Mouse (Mus musculus) lung, postnatal 36 days (tissue): Measurements from ENCODE around the gene Ftsj1.

ENCODE experiments used
- DNase-seq: peaks from one replicate; pipeline ENCODE4 v3.0.0; 2022; ENCODE audit warnings: mixed read lengths

Gene Ftsj1

DNA sequence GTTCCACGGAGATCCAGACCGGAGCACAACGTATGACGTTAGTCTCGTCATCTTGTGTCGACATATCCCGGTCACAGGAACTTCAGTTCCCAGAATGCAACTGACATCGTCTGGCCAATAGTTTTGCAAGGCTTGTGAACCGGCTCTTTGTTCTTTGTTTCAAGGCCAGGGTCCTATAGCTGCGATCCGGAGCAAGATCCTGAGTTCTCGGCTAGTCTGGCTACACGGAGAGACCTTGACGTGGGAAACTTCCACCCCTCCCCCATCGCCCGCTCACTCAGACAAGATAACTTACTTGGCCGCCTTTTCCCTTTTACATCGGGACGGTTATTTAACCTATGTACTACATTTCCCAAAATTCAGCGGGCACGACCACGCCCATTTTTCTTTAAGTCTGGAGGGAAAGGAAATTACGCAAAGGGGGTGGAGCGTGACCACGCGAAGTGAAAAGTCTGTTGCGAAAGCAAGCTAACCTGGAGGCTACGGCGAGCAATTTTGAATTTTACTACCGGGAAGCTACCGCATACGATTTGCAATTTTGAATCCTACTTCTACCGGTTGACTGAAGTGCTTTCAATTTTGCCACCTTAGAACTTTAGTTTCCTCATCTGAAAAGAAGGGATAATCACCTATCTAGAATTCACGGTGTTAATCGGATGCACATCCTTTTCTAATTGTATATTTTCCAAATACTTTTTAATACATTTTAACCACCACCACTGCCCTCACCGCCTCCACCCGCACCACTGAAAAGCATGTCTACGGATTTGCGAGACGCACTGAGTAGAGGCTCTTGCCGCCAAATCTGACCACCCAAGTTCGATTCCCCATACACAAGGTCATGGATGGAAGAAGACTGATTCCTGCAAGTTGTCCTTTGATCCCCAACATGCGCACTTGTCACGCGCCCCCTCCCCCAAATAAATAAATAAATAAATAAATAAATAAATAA, at the start of gene Ftsj1:
Ftsj1 (minus strand) TSS at position 73 of the 952 bp plus-strand sequence.
- DNase-seq: peak; percentile 94

DNA sequence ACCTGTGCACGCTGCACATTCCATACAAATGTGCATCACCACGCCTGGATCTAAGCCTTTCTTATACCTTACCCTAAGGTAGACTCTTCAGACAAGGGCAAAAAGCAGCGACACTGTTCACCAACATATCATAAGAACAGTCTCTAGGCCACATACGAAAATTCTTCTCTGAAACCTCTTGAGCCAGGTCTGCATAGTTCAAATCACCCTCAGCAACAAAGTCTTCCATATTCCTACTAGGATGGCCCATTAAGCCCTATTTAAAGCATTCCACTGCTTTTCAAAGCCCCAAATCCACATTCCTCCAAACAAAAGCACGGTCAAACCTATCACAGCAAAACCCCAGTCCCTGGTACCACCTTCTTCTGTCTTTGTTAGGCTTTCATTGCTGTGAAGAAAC, 36.4 kb upstream of the Ftsj1 start:
- no peak for DNase-seq

DNA sequence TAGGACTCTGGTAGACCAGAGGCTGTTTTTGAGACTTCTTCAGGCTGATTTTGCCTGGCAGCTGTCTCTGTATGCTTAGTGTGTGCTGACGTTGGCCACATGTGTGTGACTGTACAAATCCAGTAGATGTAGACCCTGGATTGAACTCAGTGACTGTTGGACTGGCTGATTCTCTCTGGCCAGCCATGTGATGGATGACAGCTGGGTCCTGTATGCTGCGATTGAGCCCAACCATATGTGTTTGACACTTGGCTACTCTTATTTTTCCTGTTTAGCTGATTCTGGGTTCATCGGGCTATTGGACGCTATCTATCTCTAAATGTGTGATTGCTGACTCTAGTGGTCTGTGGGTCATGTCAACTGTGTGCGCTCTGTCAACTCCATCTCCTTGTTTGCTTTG, 21.9 kb upstream of the Ftsj1 start:
- DNase-seq: peak; percentile 36

GRCm38 (mm10) chrX:8272000-8272399, 19.8 kb upstream of the Ftsj1 start:
- no peak for DNase-seq

- DNase-seq: no peak
These were observed 19.0 kb upstream of the Ftsj1 start, which contains the start of gene Slc38a5 for GRCm38 (mm10) chrX:8271083-8271820. Slc38a5 (plus strand) TSS chrX:8271133.

DNA sequence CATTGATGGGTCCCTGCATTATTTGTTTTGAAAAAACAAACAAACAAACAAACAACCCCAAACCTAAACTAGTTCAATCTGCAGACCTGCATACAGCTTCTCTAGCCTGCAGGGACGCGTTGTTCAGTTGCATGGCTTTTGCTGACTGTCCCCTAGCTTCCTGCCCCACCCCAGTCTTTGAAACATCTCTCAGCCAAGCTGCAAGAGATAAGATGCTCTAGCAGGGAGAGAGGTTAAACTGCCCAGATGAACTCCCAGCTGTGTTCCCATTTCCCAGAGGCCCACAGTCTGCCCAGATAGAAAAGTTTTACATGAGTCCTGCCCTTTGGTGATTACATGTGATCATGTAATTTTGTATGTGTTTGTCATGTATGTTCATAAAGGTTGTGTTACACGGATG, 12.0 kb upstream of the Ftsj1 start:
- no peak for DNase-seq

DNA sequence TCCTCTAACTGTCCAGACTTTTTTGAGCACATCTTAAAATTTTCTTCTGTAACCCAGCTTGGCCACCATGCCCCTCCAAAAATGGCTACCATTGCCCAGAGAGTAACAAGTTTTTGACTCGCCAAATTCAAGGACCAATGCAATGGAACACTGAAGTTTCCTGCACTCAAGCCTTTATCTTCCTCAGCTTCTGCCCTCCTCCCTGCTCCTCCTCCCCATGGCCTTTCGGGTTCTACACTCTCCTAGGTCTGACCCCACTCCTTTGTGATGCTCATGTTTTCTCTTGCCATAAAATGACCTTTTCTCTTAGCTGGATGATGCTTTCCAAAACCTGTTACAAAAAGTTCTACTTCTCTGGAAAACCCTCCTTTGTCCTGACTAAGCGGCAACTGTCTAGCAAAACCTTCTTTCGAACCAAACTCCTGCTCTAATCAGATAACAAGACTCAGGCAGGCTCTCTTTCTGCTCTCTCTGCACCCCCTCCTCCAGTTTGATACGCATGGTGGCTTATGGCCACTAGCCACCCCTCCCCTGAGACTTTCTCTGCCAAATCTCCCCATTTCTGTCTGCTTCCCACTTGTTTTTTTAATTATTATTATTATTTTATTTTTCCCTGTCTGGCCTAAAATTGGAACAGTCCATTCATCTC, 11.1 kb upstream of the Ftsj1 start:
- DNase-seq: no peak

- no peak for DNase-seq
These were observed 7.3 kb upstream of the Ftsj1 start for GRCm38 (mm10) chrX:8259478-8259877.

GRCm38 (mm10) chrX:8255807-8256206, 3.6 kb upstream of the Ftsj1 start:
- DNase-seq: no peak

- DNase-seq: no peak
These were observed 1.5 kb upstream of the Ftsj1 start for GRCm38 (mm10) chrX:8253711-8254110.

- DNase-seq: no peak
These were observed 345 bp downstream of the Ftsj1 start for GRCm38 (mm10) chrX:8251789-8252333.

DNA sequence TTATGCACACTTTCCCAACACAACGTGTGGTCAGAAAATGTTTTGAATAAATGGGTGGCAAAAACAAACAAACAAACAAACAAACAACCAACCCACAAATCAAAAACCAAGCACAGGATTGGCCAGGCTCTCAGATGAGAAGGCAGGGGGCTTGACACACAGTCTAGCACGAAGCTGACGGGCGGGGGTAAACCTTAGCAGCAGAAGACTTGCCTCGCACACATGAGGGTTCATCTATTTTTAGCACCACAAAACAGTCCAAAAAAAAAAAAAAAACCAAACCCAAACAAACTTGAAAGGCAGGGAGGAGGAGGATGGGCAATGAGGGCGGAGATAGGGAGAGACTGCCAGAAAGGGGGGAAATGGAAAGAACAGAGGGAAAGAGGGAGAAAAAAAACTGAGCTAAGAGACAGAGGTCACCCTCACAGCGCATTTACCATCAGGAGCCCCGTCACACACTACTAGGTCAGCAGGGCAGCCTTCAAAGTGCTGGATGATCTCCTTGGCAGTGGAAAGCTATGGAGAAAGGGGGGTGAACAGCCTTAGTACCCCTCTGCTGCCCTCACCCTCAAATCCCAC, 3.6 kb downstream of the Ftsj1 start:
- DNase-seq: no peak

DNA sequence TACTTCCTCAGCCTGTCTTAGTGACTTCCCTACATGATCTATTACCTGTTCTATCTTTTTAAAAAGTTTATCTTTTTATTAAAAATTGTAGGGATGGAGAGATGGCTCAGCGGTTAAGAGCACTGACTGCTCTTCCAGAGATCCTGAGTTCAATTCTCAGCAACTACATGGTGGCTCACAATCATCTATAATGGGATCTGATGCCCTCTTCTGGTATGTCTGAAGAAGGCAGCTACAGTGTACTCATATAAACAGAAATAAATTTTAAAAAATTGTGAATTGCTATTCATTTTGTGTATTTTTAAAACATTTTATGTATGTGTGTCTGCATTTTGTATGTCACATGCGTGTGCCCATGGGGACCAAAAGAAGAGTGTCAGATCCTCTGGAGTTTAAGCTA, 4.5 kb downstream of the Ftsj1 start:
- DNase-seq: no peak

DNA sequence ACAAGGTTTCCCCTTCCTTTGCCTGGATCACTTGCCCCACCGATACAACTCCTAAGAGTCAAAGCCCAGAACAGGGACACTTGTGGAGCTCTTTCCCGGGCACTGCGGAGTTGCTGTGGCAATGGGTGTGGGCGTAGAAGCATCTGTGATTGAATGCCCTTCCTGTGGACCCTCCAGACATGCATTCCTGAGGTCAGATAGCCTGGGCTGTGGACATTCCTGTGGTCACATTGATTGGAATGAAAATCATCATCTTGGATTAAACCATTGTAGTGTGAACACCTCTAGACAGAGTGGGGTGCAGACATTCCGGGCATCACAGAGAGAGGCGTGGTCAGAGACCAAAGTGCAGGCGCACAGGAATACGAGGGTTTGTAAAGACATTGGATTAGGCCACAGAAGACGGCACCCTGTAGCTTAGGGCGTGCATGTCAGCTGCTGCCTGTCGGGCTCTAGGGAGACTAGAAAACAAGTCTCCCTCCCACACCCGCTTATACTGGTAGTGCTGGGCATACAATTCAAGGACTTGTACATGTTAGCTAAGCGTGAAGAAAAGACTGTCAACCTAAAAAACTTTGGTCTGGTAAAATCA, 13.3 kb downstream of the Ftsj1 start:
- DNase-seq: no peak

DNA sequence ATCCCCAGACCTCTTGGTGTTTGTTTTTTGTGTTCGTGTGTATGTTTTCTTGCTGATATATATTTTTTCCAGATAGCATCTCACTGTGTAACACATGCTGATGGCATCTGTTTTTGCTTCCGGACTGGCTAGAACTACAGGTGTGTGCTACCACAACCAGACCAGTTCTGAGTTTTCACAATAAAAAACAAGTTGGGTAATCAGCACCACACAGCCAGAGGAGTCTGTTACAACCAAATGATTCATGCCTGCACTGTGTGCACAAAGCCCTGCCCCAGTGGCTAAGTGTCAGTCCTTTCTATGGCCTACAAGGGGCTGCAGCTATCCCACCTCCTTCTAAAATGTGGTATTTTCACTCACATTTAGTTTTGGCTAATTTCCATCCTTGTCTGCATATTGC, 15.5 kb downstream of the Ftsj1 start:
- DNase-seq: no peak

DNA sequence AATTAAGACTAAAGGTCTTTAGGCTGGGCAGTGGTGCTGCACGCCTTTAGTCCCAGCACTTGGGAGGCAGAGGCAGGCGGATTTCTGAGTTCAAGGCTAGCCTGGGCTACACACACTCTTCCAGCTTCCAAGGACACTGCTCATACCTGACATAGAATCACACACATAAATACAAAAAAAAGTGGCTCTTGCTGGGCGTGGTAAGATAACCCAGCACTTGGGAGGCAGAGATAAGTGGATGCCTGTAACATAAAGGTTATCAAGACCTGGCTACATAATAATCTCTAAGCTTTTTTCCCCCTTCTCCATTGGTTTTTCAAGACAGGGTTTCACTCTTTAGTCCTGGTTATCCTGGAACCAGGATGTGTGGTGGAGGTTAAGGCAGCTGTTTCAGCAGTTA, 18.6 kb downstream of the Ftsj1 start:
- DNase-seq: no peak

DNA sequence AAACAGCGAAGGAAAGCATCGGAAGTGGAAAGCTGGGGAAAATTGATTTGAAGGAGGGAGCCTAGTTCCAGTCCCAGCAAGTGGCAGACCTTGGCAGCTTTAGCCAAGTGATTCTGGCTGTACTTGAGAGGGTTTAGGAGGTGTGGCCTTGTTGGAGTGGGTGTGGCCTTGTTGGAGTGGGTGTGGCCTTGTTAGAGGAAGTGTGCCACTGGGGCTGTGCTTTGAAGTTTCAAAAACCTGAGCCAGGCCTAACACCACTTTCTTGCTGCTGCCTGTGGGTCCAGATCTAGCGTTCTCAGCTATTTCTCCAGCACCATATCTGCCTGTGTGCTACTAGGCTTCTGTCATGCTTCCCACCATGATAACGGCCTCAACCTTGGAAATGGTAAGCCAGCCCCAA, 21.9 kb downstream of the Ftsj1 start:
- no peak for DNase-seq

- DNase-seq: no peak
These were observed 28.7 kb downstream of the Ftsj1 start for GRCm38 (mm10) chrX:8223473-8223872.

- DNase-seq: peak; percentile 19
These were observed 29.4 kb downstream of the Ftsj1 start for GRCm38 (mm10) chrX:8222678-8223421.

- no peak for DNase-seq
These were observed 29.9 kb downstream of the Ftsj1 start for GRCm38 (mm10) chrX:8222296-8222677.

GRCm38 (mm10) chrX:8219651-8220050, 32.6 kb downstream of the Ftsj1 start:
- no peak for DNase-seq

DNA sequence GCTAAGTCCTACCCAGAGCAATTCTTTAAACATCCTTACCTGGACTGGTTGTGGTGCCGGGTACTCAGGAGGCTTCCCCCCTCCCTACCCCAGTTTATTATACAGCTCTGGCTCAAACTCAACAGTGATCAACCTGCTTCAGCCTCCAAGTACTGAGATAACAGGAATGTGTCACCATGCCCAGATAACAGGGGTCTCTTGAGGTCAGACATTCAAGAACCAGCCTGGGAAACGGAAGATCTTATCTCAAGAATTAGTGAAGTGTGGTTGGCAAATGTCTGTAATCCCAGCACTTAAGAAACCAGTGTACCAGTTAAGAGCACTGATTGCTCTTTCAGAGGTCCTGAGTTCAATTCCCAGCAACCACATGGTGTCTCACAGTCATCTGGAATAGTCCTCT, 34.1 kb downstream of the Ftsj1 start:
- DNase-seq: no peak
